Mouse (Mus musculus) heart, postnatal 36 days (tissue): ENCODE data around the gene Gm49405. TPM values are rescaled to one million over a fixed set of nuclear protein-coding genes. Genes with fewer than 3 reads are reported as not detected.
"Not testable (repeated sequence)": the region's sequence is repeated elsewhere in the genome, so short reads cannot be mapped to it uniquely, and the experiment has no call there.

ENCODE experiments used
- DNase-seq, 2 experiments: peaks; one replicate each; pipeline ENCODE4 v3.0.0; 2021 to 2022
- intact Hi-C: fragments of 180-260 bp; cut with DNase I; formaldehyde crosslinking; loops from one replicate; pipeline ENCODE4 v1.15.1; 2025
- total RNA-seq, 2 experiments: library from RNA; stranded (reverse); gene quantifications; 2 replicates each; pipeline ENCODE4 v1.2.3; 2021

Gm49405 gene
- 1 to 10 TPM; 1.3 to 1.4 TPM for total RNA-seq

GRCm38 (mm10) chr19:4000119-4000900 lies at the start of gene Gm49405, which contains the start of gene Nudt8:
Gene Gm49405, plus strand, starts transcription at chr19:4000626.
Gene Nudt8, plus strand, starts transcription at chr19:4000580.
- intact Hi-C loops = no loop called here

GRCm38 (mm10) chr19:3951461-3951860 lies 49.0 kb upstream of the Gm49405 start:
- no peak for DNase-seq
- intact Hi-C loops = no loop called here

More at GRCm38 (mm10) chr19:4000119-4000900, at the start of gene Gm49405, which contains the start of gene Nudt8:
- peak; percentile 93 to 99 for DNase-seq

- no peak for DNase-seq
- intact Hi-C loops = no loop called here
Measured at GRCm38 (mm10) chr19:3952099-3952498, 48.3 kb upstream of the Gm49405 start.

- intact Hi-C loops = no loop called here
- DNase-seq = no peak
Measured at GRCm38 (mm10) chr19:3955033-3955432, 45.4 kb upstream of the Gm49405 start.

- intact Hi-C loops = no loop called here
- no peak for DNase-seq
Measured at GRCm38 (mm10) chr19:3955804-3956203, 44.6 kb upstream of the Gm49405 start.

GRCm38 (mm10) chr19:3957296-3958036 lies 43.0 kb upstream of the Gm49405 start:
- DNase-seq, intact Hi-C loops: not testable (repeated sequence)

- intact Hi-C loops = no loop called here
- DNase-seq = no peak
Measured at GRCm38 (mm10) chr19:3958470-3958869, 42.0 kb upstream of the Gm49405 start, which contains the start of gene Aldh3b3. Gene Aldh3b3, plus strand, starts transcription at chr19:3958645.

GRCm38 (mm10) chr19:3959030-3959429 lies 41.4 kb upstream of the Gm49405 start:
- intact Hi-C loops = no loop called here
- DNase-seq = no peak

GRCm38 (mm10) chr19:3960211-3960610 lies 40.2 kb upstream of the Gm49405 start:
- no peak for DNase-seq
- intact Hi-C loops = no loop called here

- DNase-seq, intact Hi-C loops: not testable (repeated sequence)
Measured at GRCm38 (mm10) chr19:3961805-3962204, 38.6 kb upstream of the Gm49405 start.

- DNase-seq = no peak
- intact Hi-C loops = no loop called here
Measured at GRCm38 (mm10) chr19:3962469-3962868, 38.0 kb upstream of the Gm49405 start.

- DNase-seq = no peak
- intact Hi-C loops = no loop called here
Measured at GRCm38 (mm10) chr19:3964030-3964429, 36.4 kb upstream of the Gm49405 start.

- intact Hi-C loops = no loop called here
- DNase-seq = no peak
Measured at GRCm38 (mm10) chr19:3966330-3967075, 33.9 kb upstream of the Gm49405 start.

- intact Hi-C loops = no loop called here
- no peak for DNase-seq
Measured at GRCm38 (mm10) chr19:3967258-3967657, 33.2 kb upstream of the Gm49405 start.

- no peak for DNase-seq
- intact Hi-C loops = no loop called here
Measured at GRCm38 (mm10) chr19:3972229-3972628, 28.2 kb upstream of the Gm49405 start, which contains the start of gene Aldh3b2. Gene Aldh3b2, plus strand, starts transcription at chr19:3972328.

- intact Hi-C loops, DNase-seq: not testable (repeated sequence)
Measured at GRCm38 (mm10) chr19:3974608-3975007, 25.8 kb upstream of the Gm49405 start.

GRCm38 (mm10) chr19:3975866-3976265 lies 24.6 kb upstream of the Gm49405 start:
- intact Hi-C loops = no loop called here
- DNase-seq = no peak

- DNase-seq = peak; percentile 77 to 79
Measured at GRCm38 (mm10) chr19:3980309-3980708, 20.1 kb upstream of the Gm49405 start.

GRCm38 (mm10) chr19:3980917-3981316 lies 19.5 kb upstream of the Gm49405 start:
- no peak for DNase-seq
- intact Hi-C loops = loop anchor here (1.0 to 5.0 kb wide), 3 partner anchors 35 to 259 kb away; no protein-coding TSS in a partner anchor

More at GRCm38 (mm10) chr19:3980309-3980708, 20.1 kb upstream of the Gm49405 start:
- intact Hi-C loops = loop anchor here (1.0 to 5.0 kb wide), 3 partner anchors 34 to 258 kb away; no protein-coding TSS in a partner anchor

GRCm38 (mm10) chr19:3983527-3984200 lies 16.8 kb upstream of the Gm49405 start:
- DNase-seq = no peak
- intact Hi-C loops = loop anchor here (5.0 kb wide), 2 partner anchors 191 to 261 kb away; no protein-coding TSS in a partner anchor
